Mouse (Mus musculus) spleen, embryonic (tissue): ENCODE data around the gene Ear6.

ENCODE experiments used
- CTCF ChIA-PET: fragments of 350-600 bp; sonication (Branson Sonifier 250); formaldehyde crosslinking; loops from one replicate; lab custom pipeline; 2022; lab: Charles Lee

The Ear6 gene

DNA sequence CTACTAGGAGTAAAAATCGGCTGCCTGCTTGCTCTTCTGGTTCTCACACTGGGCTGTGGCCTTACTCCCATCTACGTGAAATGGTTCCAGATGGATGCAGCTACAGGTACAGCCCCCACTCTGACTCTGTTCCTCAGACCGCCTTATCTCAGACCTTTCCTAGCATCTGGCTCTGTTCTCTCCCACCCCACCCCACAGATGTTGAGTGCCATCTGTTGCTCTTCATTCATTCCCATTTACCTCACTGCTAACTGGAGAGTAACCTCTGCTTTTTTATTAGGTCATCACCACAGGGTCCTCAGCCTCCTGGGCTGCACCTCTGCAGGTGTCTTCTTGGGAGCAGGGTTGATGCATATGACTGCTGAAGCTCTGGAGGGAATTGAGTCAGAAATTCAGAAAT lies 40.3 kb downstream of the Ear6 start:
- CTCF ChIA-PET = no interaction called here

DNA sequence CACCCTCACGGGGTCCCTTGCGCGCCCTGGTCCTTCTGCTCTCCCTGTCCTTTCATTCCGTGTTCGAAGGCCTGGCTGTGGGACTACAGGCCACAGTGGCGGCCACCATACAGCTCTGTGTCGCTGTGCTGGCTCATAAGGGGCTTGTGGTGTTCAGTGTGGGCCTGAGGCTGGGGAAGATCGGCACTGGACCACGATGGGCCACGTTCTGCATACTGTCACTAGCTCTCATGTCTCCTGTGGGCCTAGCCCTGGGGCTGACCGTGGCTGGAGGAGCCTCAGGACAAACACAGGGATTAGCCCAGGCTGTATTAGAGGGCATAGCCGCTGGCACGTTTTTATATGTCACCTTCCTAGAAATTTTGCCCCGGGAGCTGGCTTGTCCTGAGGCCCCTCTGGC lies 41.6 kb downstream of the Ear6 start:
- CTCF ChIA-PET = interaction anchor here (1.1 kb wide), 1 partner anchor 11 kb away, joined by 3 read pairs; no protein-coding TSS in a partner anchor

DNA sequence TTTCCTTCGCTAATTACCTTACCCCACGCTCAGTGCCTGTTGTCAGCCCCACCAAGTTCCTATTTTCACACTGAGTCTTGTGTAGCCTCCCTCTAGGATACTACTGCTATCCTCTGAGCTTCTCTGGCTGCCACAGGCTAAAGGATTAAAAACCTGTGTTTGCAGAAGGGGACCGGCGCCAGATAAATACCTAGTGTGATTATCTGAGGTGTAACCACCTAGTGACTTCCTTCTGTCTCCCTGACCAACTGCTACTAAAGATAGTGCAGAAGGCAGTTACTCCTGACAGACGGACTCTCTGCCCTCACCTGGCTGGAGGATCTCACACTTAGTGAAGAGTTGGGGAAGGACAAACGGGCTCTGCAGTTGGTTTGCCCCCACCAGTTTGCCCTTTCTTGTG lies 42.5 kb downstream of the Ear6 start:
- CTCF ChIA-PET = no interaction called here

DNA sequence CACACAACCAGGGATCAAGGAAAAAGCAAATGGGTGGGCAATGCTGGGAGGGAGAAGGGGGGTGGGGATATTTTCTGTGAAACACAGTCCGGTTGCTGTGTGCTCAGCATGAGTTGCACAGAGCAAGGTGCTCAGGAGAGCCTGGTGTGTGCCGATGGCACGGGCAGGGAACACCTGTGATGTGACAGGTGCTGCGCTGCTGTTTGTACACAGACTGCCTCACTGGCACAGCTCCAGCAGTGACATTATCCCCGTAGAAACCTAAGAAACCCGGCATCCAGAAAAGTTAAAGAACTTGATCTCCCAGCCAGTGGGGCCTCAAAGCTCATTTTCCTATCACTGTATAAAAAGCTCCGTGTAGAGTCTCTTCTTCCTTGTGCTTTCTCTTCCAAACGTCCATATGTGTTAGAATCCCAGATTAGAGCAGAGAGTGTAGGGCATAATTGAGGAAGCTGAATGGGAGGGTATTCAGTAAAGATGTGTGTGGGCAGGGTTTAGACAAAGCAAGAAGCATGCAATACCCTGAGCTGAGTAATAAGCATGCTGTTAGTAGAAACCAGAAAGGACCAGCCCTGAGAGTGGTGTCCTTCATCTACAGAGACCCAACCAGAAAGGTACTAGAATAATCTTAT lies 43.2 kb downstream of the Ear6 start:
- CTCF ChIA-PET = no interaction called here

DNA sequence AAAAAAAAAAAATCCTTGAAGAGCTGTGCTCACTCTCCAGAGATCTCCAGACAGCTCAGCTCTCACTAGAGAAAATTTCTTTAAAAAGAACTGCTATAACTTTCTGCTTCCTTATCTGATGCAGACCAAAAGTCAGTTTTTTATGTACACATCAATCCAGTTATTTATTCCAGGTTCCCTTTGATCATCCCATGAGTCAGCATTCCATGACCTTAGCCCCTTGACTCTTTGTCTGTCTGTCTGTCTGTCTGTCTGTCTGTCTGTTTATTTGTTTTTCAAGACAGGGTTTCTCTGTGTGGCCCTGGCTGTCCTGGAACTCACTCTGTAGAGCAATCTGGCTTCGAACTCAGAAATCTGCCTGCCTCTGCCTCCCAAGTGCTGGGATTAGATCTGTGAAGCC lies 45.9 kb downstream of the Ear6 start:
- CTCF ChIA-PET = interaction anchor here (0.5 kb wide), 1 partner anchor 9 kb away, joined by 3 read pairs; no protein-coding TSS in a partner anchor

DNA sequence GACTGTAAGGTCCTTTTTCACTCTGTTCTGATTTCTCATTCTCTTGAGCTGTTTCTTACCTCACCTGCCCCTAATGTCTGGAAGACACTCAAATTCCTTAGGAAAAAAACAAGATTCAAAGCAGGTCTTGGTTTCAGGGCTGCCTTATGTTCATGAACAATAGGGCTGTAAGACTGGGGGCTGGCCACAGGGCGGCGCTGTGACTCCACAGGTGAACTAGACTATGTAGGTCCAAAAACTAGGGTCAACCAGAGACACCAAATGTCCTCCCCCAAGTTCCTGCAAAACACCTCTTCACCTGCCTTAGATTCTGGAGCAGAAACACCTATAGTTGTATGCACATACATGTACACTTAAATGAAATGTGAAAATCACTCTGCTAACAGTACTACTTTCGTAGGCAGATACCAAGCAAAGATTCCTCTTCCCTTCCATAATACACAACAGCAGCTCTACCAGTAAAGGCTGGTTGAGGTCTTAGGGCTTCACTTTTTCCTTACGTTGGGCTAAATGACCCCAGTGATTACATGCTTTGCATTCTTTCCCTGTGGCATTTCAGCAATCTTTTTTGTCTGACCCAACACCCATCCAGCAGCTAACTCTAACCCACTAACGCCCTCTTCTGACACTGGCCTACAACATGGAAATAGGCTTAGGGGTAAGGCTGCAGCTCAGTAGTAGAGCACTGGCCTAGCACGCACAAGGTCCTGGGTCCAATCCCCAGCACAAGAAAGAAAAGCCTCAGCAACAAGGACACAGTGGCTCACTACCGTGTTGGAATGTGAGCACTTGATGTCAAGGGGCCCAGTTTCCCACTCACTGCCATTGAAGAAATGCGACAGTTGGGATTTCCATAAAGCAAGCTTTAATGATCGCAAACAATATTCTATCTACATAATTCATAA lies 49.6 kb downstream of the Ear6 start:
- CTCF ChIA-PET = no interaction called here

DNA sequence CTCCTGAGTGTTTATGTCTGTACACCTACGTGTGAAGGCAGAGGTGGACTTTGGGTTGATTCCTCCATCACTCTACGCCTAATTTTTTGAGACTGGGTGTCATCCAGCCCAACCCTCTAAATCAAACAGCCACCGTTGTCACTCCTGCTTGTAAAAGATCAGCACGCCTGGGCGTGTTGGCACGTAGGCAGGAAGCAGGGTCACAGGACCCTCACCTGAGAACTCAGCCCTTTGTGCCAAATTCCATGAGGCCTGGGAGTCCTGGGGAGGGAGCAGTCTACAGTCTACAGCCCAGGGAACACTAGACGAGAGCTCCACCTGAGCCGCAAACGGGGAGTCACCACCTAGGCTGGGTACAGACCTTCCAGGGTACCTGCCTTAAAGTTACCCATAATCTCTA lies 50.3 kb downstream of the Ear6 start:
- CTCF ChIA-PET = no interaction called here
